Mouse (Mus musculus) spleen, postnatal 4 days (tissue): ENCODE data around the gene Mdp1.

Source experiments
- DNase-seq, 2 experiments: peaks; one replicate each; pipeline ENCODE4 v3.0.0; 2022; ENCODE audit warnings: low spot score in 2 of 2

Gene Mdp1

GRCm38 (mm10) chr14:55643060-55643907, 17.0 kb downstream of the Mdp1 start, which contains the start of gene Tm9sf1:
TSS of gene Tm9sf1 (minus strand) at chr14:55643806.
- peak; percentile 83 to 94 for DNase-seq

- DNase-seq: no peak
Observed at GRCm38 (mm10) chr14:55642679-55643059, 17.6 kb downstream of the Mdp1 start.

- DNase-seq: no peak
Observed at GRCm38 (mm10) chr14:55641291-55641690, 19.0 kb downstream of the Mdp1 start.

GRCm38 (mm10) chr14:55640816-55641215, 19.5 kb downstream of the Mdp1 start:
- DNase-seq: no peak

GRCm38 (mm10) chr14:55637795-55638194, 22.5 kb downstream of the Mdp1 start, which contains the start of gene Gm49378:
TSS of gene Gm49378 (minus strand) at chr14:55637895.
- peak in 1 of 2 experiments; percentile 55 for DNase-seq

- DNase-seq: peak; percentile 76 to 87
Observed at GRCm38 (mm10) chr14:55635523-55636007, 24.7 kb downstream of the Mdp1 start, which contains the start of gene Ipo4. TSS of gene Ipo4 (minus strand) at chr14:55635957.

- no peak for DNase-seq
Observed at GRCm38 (mm10) chr14:55634874-55635522, 25.3 kb downstream of the Mdp1 start.

- peak; percentile 73 to 92 for DNase-seq
Observed at GRCm38 (mm10) chr14:55629312-55629711, 31.0 kb downstream of the Mdp1 start.

GRCm38 (mm10) chr14:55628077-55628827, 32.1 kb downstream of the Mdp1 start:
- DNase-seq: peak in 1 of 2 experiments; percentile 64

- DNase-seq: peak; percentile 58 to 64
Observed at GRCm38 (mm10) chr14:55618486-55619195, 41.7 kb downstream of the Mdp1 start.

- DNase-seq: peak in 1 of 2 experiments; percentile 34
Observed at GRCm38 (mm10) chr14:55617822-55618221, 42.5 kb downstream of the Mdp1 start, which contains the start of gene Rec8. TSS of gene Rec8 (plus strand) at chr14:55618037.

- no peak for DNase-seq
Observed at GRCm38 (mm10) chr14:55616844-55617243, 43.5 kb downstream of the Mdp1 start.

GRCm38 (mm10) chr14:55615876-55616275, 44.4 kb downstream of the Mdp1 start:
- DNase-seq: no peak

GRCm38 (mm10) chr14:55614565-55615178, 45.6 kb downstream of the Mdp1 start:
- peak in 1 of 2 experiments; percentile 65 for DNase-seq

- DNase-seq: no peak
Observed at GRCm38 (mm10) chr14:55613346-55613745, 47.0 kb downstream of the Mdp1 start.

GRCm38 (mm10) chr14:55608339-55608738, 52.0 kb downstream of the Mdp1 start:
- DNase-seq: no peak
